23 mouse cellular contexts compared by ENCODE assay signal in genomic region chr4:124113856-124114345, GRCm38 (mm10).
DNase-seq lines count a peak whose midpoint lies in the region; ATAC-seq and TF ChIP-seq lines count a peak whose summit lies in the region.
"Had no signal": no experiment of that assay in that cellular context is flagged by ENCODE, and none has a peak within 500 bp of the region (broad histone marks: within the 10 kb centered on the region; RNA-seq: fewer than 3 reads in every experiment).

No protein-coding gene starts in this region.

- in situ Hi-C loops in CH12.LX (cut with MboI; ENCODE audit: low pct_ligation_motif_present, low pct_unique_long_range_greater_than_20kb, low sequenced_read_pairs), result no loop called here

- DNase-seq in hindbrain, postnatal 0 days (ENCODE audit: low spot score), result peak; percentile 35
- peak; percentile 54 for DNase-seq in left cerebral cortex, postnatal 4 days
- no peak for DNase-seq in left cerebral cortex, adult 18-20 months (ENCODE audit: low spot score in 2 of 2)
- peak; percentile 12 for DNase-seq in CH12.LX (ENCODE audit: extremely low read depth)
- no peak for DNase-seq in left cerebral cortex, adult 9 months (ENCODE audit: low spot score in 2 of 2)
- DNase-seq: adrenal gland, postnatal 10 days; cerebellum, adult 9-10 months; layer of hippocampus, postnatal 36 days; liver, embryonic 13.5 days; lung, postnatal 36 days; thymus, postnatal 25 days had no signal

- no peak overlapping the region for H3K4me2 ChIP-seq in hindbrain, postnatal 0 days (ENCODE audit: low read depth, low read length)
- no peak overlapping the region for H3K4me2 ChIP-seq in hindbrain, embryonic 13.5 days
- no peak overlapping the region for H3K4me2 ChIP-seq in CH12.LX (ENCODE audit: insufficient read depth, low read depth, poor library complexity, severe bottlenecking)
- H3K4me2 ChIP-seq in embryonic facial prominence, embryonic 15.5 days (replicated peaks), result no peak overlapping the region
- H3K4me2 ChIP-seq: embryonic facial prominence, embryonic 12.5 days; forebrain, embryonic 13.5 days; heart, embryonic 15.5 days; liver, embryonic 13.5 days; lung, embryonic 15.5 days; midbrain, embryonic 13.5 days; neural tube, embryonic 12.5 days; stomach, embryonic 15.5 days had no signal

- ATAC-seq in hindbrain, postnatal 0 days, result no peak
- no peak for ATAC-seq in hindbrain, embryonic 13.5 days (ENCODE audit: low FRiP score)
- ATAC-seq in embryonic facial prominence, embryonic 15.5 days (ENCODE audit: insufficient number of reproducible peaks, low FRiP score, low TSS enrichment, low read depth), result 0 out of 2 replicates have a peak, but pooled peaks have one; percentile 39
- ATAC-seq: forebrain, embryonic 13.5 days; hindbrain, embryonic 16.5 days; intestine, embryonic 16.5 days; midbrain, embryonic 13.5 days had no signal

- no peak for TF ChIP-seq EP300 in CH12.LX (IDR thresholded peaks at IDR 0.05; ENCODE audit: low read length)

- H3K9ac ChIP-seq in hindbrain, postnatal 0 days (replicated peaks; ENCODE audit: low read length), result no peak overlapping the region
- no peak overlapping the region for H3K9ac ChIP-seq in hindbrain, embryonic 13.5 days
- no peak overlapping the region for H3K9ac ChIP-seq in CH12.LX (ENCODE audit: insufficient read depth, low read depth)
- H3K9ac ChIP-seq in embryonic facial prominence, embryonic 15.5 days, result no peak overlapping the region
- H3K9ac ChIP-seq: embryonic facial prominence, embryonic 12.5 days; forebrain, embryonic 13.5 days; heart, embryonic 15.5 days; liver, embryonic 13.5 days; lung, embryonic 15.5 days; midbrain, embryonic 13.5 days; neural tube, embryonic 12.5 days; stomach, embryonic 15.5 days had no signal

- intact Hi-C loops in left cerebral cortex, postnatal 4 days (cut with DNase I), result no loop called here

- TF ChIP-seq POLR2A in CH12.LX (IDR thresholded peaks at IDR 0.05; ENCODE audit: low read depth, low read length), result no peak

- 66% methylated on average over 12 of the region's 12 CpGs for WGBS in hindbrain, postnatal 0 days
- 83% methylated on average over 12 of the region's 12 CpGs for WGBS in hindbrain, embryonic 13.5 days
- 72% methylated on average over 12 of the region's 12 CpGs for WGBS in embryonic facial prominence, embryonic 15.5 days

- no peak for TF ChIP-seq CTCF in hindbrain, postnatal 0 days (IDR thresholded peaks at IDR 0.05; ENCODE audit: low read depth)
- TF ChIP-seq CTCF in CH12.LX (conservative IDR thresholded peaks at IDR 0.05 in 1 of 2, IDR thresholded peaks at IDR 0.05 in 1 of 2; ENCODE audit: low read depth in 2 of 2, low read length in 2 of 2), result no peak

- H3K9me3 ChIP-seq in hindbrain, postnatal 0 days (ENCODE audit: low read length), result no peaks in the 10 kb centered on the region
- no peaks in the 10 kb centered on the region for H3K9me3 ChIP-seq in hindbrain, embryonic 13.5 days
- H3K9me3 ChIP-seq in CH12.LX (replicated peaks; ENCODE audit: low read length), result peaks cover 8% of the 10 kb centered on the region
- H3K9me3 ChIP-seq in embryonic facial prominence, embryonic 15.5 days (replicated peaks), result no peaks in the 10 kb centered on the region
- H3K9me3 ChIP-seq: embryonic facial prominence, embryonic 12.5 days; heart, embryonic 15.5 days; liver, embryonic 13.5 days; lung, embryonic 15.5 days; midbrain, embryonic 13.5 days; neural tube, embryonic 12.5 days; stomach, embryonic 15.5 days had no signal

- H3K4me1 ChIP-seq in hindbrain, postnatal 0 days (ENCODE audit: insufficient read depth, low read length), result no peaks in the 10 kb centered on the region
- peaks cover 5% of the 10 kb centered on the region; the same call in 1 of the 2 replicates for H3K4me1 ChIP-seq in hindbrain, embryonic 13.5 days (replicated peaks)
- H3K4me1 ChIP-seq in CH12.LX (ENCODE audit: control insufficient read depth in 1 of 2, insufficient read depth in 2 of 2), result no peaks in the 10 kb centered on the region
- no peaks in the 10 kb centered on the region for H3K4me1 ChIP-seq in embryonic facial prominence, embryonic 15.5 days
- H3K4me1 ChIP-seq: embryonic facial prominence, embryonic 12.5 days; heart, embryonic 15.5 days; liver, embryonic 13.5 days; lung, embryonic 15.5 days; megakaryocyte, embryonic 14.5 days; neural tube, embryonic 12.5 days; stomach, embryonic 15.5 days had no signal

- dilution Hi-C loops in CH12.LX (cut with MboI; ENCODE audit: extremely low pct_ligation_motif_present, extremely low pct_unique_long_range_greater_than_20kb, low sequenced_read_pairs), result no loop called here

- no peak overlapping the region for H3K4me3 ChIP-seq in hindbrain, postnatal 0 days (ENCODE audit: low read length)
- no peak overlapping the region for H3K4me3 ChIP-seq in hindbrain, embryonic 13.5 days
- no peak overlapping the region for H3K4me3 ChIP-seq in CH12.LX (replicated peaks in 1 of 3; ENCODE audit: low read depth in 2 of 3, low read length in 2 of 3, poor library complexity in 1 of 3)
- H3K4me3 ChIP-seq in embryonic facial prominence, embryonic 15.5 days (replicated peaks), result no peak overlapping the region
- H3K4me3 ChIP-seq: embryonic facial prominence, embryonic 12.5 days; forebrain, embryonic 13.5 days; heart, embryonic 15.5 days; liver, embryonic 13.5 days; lung, embryonic 15.5 days; megakaryocyte, embryonic 14.5 days; midbrain, embryonic 13.5 days; neural tube, embryonic 12.5 days; stomach, embryonic 15.5 days had no signal

- no peak for TF ChIP-seq RAD21 in CH12.LX (IDR thresholded peaks at IDR 0.05; ENCODE audit: low read depth, low read length)

- H3K27me3 ChIP-seq in hindbrain, postnatal 0 days (ENCODE audit: insufficient read depth, low read length), result no peaks in the 10 kb centered on the region
- H3K27me3 ChIP-seq in hindbrain, embryonic 13.5 days, result no peaks in the 10 kb centered on the region; the same call in 1 of the 2 replicates
- peaks cover 80% of the 10 kb centered on the region for H3K27me3 ChIP-seq in CH12.LX (replicated peaks)
- H3K27me3 ChIP-seq in embryonic facial prominence, embryonic 15.5 days, result no peaks in the 10 kb centered on the region
- H3K27me3 ChIP-seq: embryonic facial prominence, embryonic 12.5 days; forebrain, embryonic 13.5 days; heart, embryonic 15.5 days; liver, embryonic 13.5 days; lung, embryonic 15.5 days; megakaryocyte, embryonic 14.5 days; midbrain, embryonic 13.5 days; neural tube, embryonic 12.5 days; stomach, embryonic 15.5 days had no signal

- H3K27ac ChIP-seq in hindbrain, postnatal 0 days, result no peak overlapping the region
- no peak overlapping the region for H3K27ac ChIP-seq in hindbrain, embryonic 13.5 days
- H3K27ac ChIP-seq in CH12.LX (ENCODE audit: insufficient read depth, low read depth), result no peak overlapping the region
- no peak overlapping the region for H3K27ac ChIP-seq in embryonic facial prominence, embryonic 15.5 days (replicated peaks)
- H3K27ac ChIP-seq: embryonic facial prominence, embryonic 12.5 days; forebrain, embryonic 13.5 days; heart, embryonic 15.5 days; liver, embryonic 13.5 days; lung, embryonic 15.5 days; midbrain, embryonic 13.5 days; neural tube, embryonic 12.5 days; stomach, embryonic 15.5 days had no signal

- no peaks in the 10 kb centered on the region for H3K79me2 ChIP-seq in CH12.LX (replicated peaks; ENCODE audit: control insufficient read depth, extremely low read depth, insufficient read depth, poor library complexity, severe bottlenecking)

- no peaks in the 10 kb centered on the region for H3K36me3 ChIP-seq in hindbrain, postnatal 0 days (ENCODE audit: insufficient read depth, low read length)
- H3K36me3 ChIP-seq in hindbrain, embryonic 13.5 days, result no peaks in the 10 kb centered on the region
- H3K36me3 ChIP-seq in CH12.LX (replicated peaks in 1 of 2; ENCODE audit: control insufficient read depth in 1 of 2, insufficient read depth in 1 of 2, low read length in 1 of 2), result no peaks in the 10 kb centered on the region
- H3K36me3 ChIP-seq in embryonic facial prominence, embryonic 15.5 days, result no peaks in the 10 kb centered on the region
- H3K36me3 ChIP-seq: embryonic facial prominence, embryonic 12.5 days; heart, embryonic 15.5 days; liver, embryonic 13.5 days; lung, embryonic 15.5 days; midbrain, embryonic 13.5 days; neural tube, embryonic 12.5 days; stomach, embryonic 15.5 days had no signal

TF ChIP-seq in CH12.LX, 34 proteins besides CTCF, POLR2A, EP300 and RAD21:
- TF ChIP-seq JUN (IDR thresholded peaks at IDR 0.05; ENCODE audit: insufficient read depth, low read depth, low read length) (peak; percentile 6; the same call in 1 of the 2 replicates), ZKSCAN1 (IDR thresholded peaks at IDR 0.05; ENCODE audit: borderline replicate concordance, low read depth, low read length) (no peak), ELF1 (IDR thresholded peaks at IDR 0.05; ENCODE audit: low read depth, low read length) (no peak)

Comparison
In these comparisons a context has a peak if more than half of its experiments do, and no peak if none do; other contexts are left out.
1. DNase-seq: peak in hindbrain, postnatal 0 days (single experiment), left cerebral cortex, postnatal 4 days (single experiment) and CH12.LX (single experiment); none in left cerebral cortex, adult 18-20 months (0 of 2) and left cerebral cortex, adult 9 months (0 of 2).